Mouse (Mus musculus): ENCODE data around the gene Lat.

The Lat gene

GRCm38 (mm10) chr7:126367636-126368035 lies 1.7 kb downstream of the Lat start:
- DNase-seq (ENCODE audit: low read depth, low spot score): no peak

DNA sequence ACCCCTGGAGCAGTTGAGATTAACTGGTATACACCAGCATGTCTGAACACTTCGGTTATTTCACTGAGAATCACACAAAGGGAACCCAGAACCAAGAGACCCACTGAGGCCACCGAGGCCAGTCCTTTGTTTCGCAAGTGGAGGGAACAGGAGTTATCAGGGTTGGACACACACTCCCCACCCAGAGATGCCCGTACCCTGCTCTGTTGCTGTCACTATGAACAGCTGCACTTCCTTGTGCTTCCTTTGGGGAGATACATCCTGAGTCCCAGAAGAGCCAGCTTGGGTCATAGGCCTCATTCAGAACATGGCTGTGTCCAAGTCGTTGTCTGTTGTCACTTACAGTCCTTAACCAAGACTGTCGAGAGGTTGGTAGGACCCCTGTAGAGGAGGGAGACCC lies 6.3 kb downstream of the Lat start:
- no peak for DNase-seq (ENCODE audit: low read depth, low spot score)

DNA sequence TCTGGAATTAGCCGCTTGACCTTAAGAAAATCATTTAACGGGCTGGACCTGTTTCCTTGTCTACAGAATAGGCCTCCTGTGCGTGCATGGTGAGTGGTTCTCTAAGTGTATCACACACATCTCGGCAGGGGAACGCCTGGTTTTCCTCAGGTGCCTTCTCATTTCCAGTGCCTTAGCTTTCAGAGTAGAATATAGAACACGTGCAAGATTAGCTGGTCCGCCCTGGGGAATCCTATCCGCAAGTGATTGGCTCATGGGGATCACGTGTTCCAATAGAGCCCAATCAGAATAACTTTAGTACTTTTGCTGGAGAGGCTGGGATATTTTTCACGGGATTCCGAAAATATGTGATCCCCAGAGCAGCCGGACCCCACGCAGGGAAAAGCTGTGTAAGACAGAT lies 10.3 kb downstream of the Lat start:
- DNase-seq (ENCODE audit: low read depth, low spot score): no peak

- no peak for DNase-seq (ENCODE audit: low read depth, low spot score)
Measured at GRCm38 (mm10) chr7:126358413-126358812, 11.0 kb downstream of the Lat start.

DNA sequence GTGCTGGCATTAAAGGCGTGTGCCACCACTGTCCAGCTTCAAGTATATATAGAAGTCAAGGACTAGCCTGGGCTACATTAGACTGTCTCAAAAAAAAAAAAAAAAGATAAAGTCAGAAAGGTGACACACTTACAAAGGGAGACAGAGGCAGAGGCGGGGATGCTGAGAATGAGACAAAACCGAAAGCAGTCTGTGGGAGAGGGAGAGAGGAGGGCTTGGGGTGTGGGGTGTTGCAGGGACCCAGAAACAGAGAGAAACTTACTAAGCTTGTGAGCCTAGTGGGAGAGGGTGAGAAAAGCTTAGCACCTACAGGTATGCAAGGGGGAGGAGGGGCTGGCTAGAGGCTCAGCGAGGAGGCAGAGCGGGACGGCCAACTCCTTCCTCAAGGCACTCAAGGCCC lies 11.5 kb downstream of the Lat start:
- DNase-seq (ENCODE audit: low read depth, low spot score): no peak

DNA sequence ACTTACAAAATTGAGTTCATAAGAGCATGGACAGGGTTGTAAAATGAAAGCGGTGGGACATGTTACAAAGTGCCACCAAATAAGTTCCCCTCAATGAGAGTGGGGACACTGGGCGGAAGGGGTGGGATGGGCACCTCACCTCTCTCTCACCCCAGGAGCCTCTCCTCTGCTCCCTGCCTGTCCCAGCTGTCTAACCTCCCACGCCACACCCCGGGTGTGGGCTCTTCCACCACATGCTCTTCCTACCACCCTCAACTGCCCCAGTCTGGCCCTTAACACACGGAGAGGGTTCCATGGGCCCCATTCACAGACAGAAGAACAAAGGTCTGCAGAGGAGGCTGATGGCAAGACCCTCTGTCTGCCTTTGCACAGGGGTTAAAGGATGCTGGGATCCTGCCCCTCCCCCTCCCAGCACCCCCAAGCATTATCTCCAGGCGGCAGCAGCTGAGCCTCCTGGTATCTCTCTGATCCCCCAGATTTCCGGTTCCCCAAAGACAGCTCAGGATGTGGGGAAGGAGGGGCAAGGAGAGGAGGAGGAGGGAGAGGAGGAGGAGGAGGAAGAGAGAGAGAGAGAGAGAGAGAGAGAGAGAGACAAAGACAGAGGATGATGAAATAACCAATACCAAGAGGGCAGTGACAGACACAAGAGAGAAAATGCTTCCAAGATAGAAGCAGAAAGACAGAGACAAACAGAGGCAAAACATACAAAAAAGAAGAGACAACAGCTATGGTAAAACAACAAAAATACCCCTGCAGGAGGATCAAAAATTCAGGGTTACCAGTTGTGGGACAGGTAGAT lies 12.4 kb downstream of the Lat start:
- DNase-seq (ENCODE audit: low read depth, low spot score): no peak

GRCm38 (mm10) chr7:126355847-126356597 lies 13.3 kb downstream of the Lat start:
- DNase-seq (ENCODE audit: low read depth, low spot score): no peak

DNA sequence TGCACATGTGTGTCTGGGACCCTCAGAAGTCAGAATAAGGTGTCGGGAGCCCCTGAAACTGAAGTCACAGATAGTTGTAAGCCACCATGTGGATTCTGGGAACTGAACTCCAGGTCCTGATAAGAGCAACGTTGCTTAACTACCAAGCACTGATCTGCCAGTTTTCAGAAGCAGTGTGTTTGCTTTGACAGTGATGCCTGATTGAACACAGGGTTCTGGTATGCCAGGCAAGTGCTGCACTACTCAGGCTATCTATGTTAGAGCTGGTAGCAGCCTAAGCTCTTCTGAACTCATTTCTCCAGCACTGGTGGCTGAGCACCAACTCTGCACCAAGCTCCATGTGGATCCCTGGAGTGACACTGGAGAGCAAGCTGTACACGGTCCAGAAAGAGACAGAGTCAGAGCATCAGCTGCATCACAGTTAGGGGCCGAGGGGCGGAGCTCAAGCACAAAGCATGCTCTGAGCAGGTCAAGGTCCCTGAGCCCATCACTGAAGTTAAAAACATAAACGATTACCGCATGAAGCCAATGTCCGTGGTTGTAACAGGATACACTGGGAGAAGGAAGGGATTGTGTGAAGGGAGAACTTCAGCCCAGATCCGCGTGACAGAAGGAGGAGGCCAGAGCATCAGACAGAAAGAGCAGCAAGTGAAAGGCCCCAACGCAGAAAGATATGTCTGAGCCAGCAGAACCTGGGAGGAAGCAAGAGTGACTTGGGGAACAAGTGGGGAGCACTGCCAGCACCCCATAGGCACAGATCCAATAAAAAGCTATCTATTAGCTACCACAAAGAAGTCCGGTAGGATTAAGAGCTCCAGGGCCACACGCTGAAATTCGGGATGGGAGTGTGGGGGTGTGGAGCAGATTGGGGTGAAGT lies 14.4 kb downstream of the Lat start:
- no peak for DNase-seq (ENCODE audit: low read depth, low spot score)

GRCm38 (mm10) chr7:126353994-126354365 lies 15.4 kb downstream of the Lat start:
- no peak for DNase-seq (ENCODE audit: low read depth, low spot score)

DNA sequence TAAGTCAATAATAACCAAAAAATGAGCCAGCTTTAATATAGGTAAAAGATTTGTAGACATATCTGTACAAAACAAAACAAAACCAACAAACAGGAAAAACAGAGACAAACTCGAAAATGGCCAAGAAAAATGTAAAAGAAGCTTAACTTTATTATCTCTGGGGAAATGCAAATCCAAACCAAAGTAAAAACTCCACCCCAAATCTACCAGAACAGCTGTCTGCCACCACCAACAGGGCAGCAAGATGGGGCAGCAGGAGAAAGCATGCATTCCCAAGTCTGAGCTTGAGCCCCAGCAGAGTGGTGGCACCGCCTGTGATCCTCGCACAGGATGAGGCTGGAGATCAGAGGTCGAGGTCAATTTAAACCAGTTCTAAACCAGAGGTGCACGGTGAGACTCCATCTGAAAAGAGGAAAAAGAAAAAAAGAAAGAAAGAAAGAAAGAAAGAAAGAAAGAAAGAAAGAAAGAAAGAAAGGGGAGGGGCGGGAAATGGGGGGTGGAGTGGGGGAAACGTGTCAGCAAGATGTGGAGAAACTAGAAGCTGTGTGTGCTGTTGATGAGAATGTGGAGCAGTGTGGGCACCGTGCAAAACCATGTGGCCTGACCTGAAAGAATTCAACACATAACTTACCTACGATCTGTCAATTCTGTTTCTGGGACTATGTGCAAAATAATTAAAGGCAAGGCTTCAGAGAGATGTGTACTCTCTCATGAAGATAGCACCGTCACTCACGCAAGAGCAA lies 15.9 kb downstream of the Lat start:
- no peak for DNase-seq (ENCODE audit: low read depth, low spot score)

DNA sequence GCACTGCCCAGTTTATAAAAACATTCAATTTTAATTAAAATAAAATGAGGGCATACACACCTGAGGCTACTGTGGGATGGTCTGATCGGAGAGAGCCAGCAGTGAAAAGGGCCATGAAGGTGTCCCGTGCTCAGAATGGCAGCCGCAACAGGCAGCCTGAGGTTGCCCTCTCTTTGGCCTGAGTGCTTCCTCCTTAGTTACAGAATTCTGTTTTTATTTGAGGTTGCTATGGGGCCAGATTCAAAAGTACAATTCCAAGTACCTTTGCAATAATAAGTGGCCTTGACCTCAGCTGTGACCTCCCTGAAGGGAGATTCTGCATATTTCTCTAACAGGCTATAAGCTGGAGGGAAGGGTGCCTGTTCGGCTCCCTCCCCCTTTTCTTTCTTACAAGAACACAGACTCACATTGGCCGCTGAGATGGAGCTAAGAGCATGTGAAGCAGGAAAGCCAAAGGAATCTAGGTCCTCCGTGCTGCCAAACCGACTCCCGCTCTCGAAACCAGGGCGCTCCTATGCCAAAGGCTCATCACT lies 17.9 kb downstream of the Lat start:
- DNase-seq (ENCODE audit: low read depth, low spot score): peak; percentile 40

- DNase-seq (ENCODE audit: low read depth, low spot score): peak; percentile 40
Measured at GRCm38 (mm10) chr7:126350748-126351418, 18.5 kb downstream of the Lat start.

DNA sequence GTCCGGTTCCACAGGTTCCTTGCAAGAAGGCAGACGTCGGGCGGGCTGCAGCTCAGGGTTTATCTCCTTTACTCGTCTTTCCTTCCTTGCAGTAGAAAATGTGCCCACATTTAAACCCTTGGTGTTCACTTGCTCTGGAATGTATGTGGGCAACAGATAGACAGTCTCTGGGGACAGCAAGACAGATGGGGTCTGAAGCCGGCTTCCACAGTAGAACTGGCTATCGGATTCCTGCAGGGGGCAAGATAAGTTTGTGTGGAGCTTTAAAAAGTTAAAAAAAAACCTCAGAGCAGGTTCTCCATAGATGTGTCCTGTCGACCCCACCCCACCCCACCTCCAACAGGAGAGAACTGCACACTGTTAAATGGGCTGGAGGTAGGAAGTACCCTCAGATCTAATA lies 21.1 kb downstream of the Lat start:
- no peak for DNase-seq (ENCODE audit: low read depth, low spot score)

DNA sequence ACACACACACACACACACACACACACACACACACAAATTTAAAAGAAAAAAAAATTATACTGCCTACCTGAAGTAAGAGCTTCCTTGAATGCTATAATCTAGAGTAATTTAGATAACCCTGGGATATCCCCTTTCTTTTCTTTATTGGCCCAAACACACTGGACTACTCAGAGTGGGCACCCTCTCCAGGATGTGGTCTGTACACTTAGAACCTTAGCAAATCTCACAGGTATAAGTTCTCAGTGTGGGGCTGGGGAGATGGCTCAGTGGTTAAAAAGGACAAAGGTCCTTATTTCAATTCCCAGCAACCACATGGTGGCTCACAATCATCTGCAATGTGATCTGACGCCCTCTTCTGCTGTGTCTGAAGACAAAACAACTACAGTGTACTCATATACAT lies 22.3 kb downstream of the Lat start:
- DNase-seq (ENCODE audit: low read depth, low spot score): no peak

DNA sequence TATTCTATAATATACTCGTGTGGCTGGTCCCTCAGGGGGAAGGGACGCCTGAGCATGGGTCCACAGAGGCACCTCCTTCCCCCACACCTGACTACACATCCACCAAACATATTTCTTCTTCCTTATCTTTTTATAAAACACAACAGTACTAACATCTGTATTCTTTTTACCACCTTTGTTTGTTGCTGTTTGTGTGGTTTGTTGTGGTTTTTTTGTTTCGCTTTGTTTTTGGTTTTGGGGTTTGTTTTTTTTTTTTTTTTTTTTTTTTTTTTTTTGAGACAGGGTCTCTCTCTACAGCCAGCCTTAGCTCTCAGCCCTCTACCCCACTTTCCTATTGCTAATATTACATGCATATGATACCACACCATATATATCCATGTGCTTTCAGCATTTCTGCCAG lies 23.4 kb downstream of the Lat start:
- DNase-seq (ENCODE audit: low read depth, low spot score): no peak

DNA sequence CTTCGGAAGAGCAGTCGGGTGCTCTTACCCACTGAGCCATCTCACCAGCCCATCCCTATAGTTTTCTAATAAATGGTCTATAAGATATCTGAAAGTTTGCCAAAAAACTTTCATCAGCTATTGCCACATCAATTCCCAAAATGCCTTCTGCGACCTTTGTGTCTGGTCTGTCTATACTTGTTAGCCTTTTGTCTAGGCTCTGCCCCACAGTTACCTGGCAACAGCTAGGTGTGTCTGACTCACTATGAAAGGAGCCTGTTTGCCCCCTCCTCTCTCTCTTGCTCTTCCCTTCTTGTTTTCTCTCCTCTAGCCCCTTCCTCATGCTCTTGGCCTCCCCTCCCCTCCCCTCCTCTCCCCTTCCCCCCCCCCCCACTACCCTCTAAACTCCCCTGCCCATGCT lies 23.8 kb downstream of the Lat start:
- DNase-seq (ENCODE audit: low read depth, low spot score): no peak

GRCm38 (mm10) chr7:126340896-126341295 lies 28.5 kb downstream of the Lat start:
- DNase-seq (ENCODE audit: low read depth, low spot score): no peak

- no peak for DNase-seq (ENCODE audit: low read depth, low spot score)
Measured at GRCm38 (mm10) chr7:126340206-126340618, 29.2 kb downstream of the Lat start.

- no peak for DNase-seq (ENCODE audit: low read depth, low spot score)
Measured at GRCm38 (mm10) chr7:126339521-126339971, 29.8 kb downstream of the Lat start.

- DNase-seq (ENCODE audit: low read depth, low spot score): no peak
Measured at GRCm38 (mm10) chr7:126338906-126339305, 30.5 kb downstream of the Lat start.

DNA sequence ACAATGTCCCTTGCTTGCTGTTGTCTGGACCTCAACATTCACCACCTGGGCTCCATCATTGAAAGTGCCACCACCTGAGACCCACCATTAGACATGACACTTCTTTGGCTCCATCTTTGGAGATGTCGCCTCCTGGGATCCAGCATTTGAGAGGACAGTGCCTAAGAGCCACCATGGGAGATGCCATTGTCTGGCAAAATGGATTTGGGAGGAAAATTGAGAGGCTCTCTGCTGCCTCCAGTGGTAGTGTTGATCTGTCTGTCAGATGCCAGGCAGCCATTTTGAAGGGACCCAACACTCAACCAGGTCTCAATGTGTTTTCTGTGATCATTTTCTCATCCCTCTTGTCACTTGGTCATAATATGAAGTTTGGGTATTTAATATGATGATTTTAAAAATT lies 33.8 kb downstream of the Lat start:
- DNase-seq (ENCODE audit: low read depth, low spot score): no peak

Measured in brain, adult 2 months (tissue).